Mouse (Mus musculus) embryonic facial prominence, embryonic 10.5 days (tissue): ENCODE measurements around the gene Egfem1. TPM values are rescaled to one million over a fixed set of nuclear protein-coding genes. Genes with fewer than 3 reads are reported as not detected.

Experiments
- DNase-seq: peaks from one replicate; pipeline ENCODE4 v3.0.0-alpha.2; 2017; ENCODE audit warnings: low spot score
- H3K27ac ChIP-seq: fragments of 300-500 bp; sonication (generic); replicated peaks from 2 replicates; pipeline ENCODE4 v1.5.1; 2016; ENCODE audit warnings: mild to moderate bottlenecking
- H3K27me3 ChIP-seq: fragments of 300-500 bp; sonication (generic); replicated peaks from 2 replicates; pipeline ENCODE4 v1.6.1; 2016; ENCODE audit warnings: low read depth, mild to moderate bottlenecking; ENCODE audit not compliant: poor library complexity, severe bottlenecking
- H3K36me3 ChIP-seq: fragments of 300-500 bp; sonication (generic); replicated peaks from 2 replicates; pipeline ENCODE4 v1.6.1; 2016; ENCODE audit warnings: mild to moderate bottlenecking, moderate library complexity
- H3K4me1 ChIP-seq: fragments of 300-500 bp; sonication (generic); 2 replicates; pipeline ENCODE4 v1.6.1; 2016
- H3K4me3 ChIP-seq: fragments of 300-500 bp; sonication (generic); 2 replicates; pipeline ENCODE4 v1.5.1; 2016; ENCODE audit warnings: mild to moderate bottlenecking, moderate library complexity
- H3K9me3 ChIP-seq: fragments of 300-500 bp; sonication (generic); 2 replicates; pipeline ENCODE4 v1.6.1; 2016; ENCODE audit warnings: mild to moderate bottlenecking
- WGBS: fragments of 180-500 bp; shearing (Covaris S2); methylation state at CpG from one replicate; pipeline ENCODE4 v1.1.7; 2016; 5-methylcytosine and 5-hydroxymethylcytosine counted together
- microRNA counts: library from miRNA; unstranded; fragments of <30 nt; microRNA quantifications from one replicate; lab custom pipeline; 2017
- microRNA-seq: library from miRNA; unstranded; fragments of <30 nt; microRNA quantifications from one replicate; pipeline ENCODE4, GENCODE M21; 2017
- polyA plus RNA-seq: library from polyadenylated mRNA; unstranded; fragments of >200 nt; fragmentation: Nextera tagmentation; extraction: Ambion mirVana; gene quantifications from 2 replicates; pipeline ENCODE4 v1.2.1, GENCODE M21; 2016

Egfem1 gene
- polyA plus RNA-seq, 1 experiment from 2014 or later, result 2.8 TPM

- no peak overlapping the region for H3K4me3 ChIP-seq
- H3K36me3 ChIP-seq, result no peaks in the 10 kb centered on the region
- no peaks in the 10 kb centered on the region for H3K4me1 ChIP-seq
- no peaks in the 10 kb centered on the region for H3K27me3 ChIP-seq
- no peaks in the 10 kb centered on the region for H3K9me3 ChIP-seq
- 93% methylated on average over 2 of the region's 2 CpGs for WGBS
- H3K27ac ChIP-seq, result no peak overlapping the region
- no peak for DNase-seq
Observed at GRCm38 (mm10) chr3:29706816-29707215, 625.0 kb downstream of the Egfem1 start.

GRCm38 (mm10) chr3:29707467-29707866 lies 625.6 kb downstream of the Egfem1 start:
- Histone ChIP-seq H3K4me3 (no peak overlapping the region), H3K4me1 (no peaks in the 10 kb centered on the region), H3K27ac (no peak overlapping the region), H3K9me3 (no peaks in the 10 kb centered on the region), H3K27me3 (no peaks in the 10 kb centered on the region), H3K36me3 (no peaks in the 10 kb centered on the region)
- 88% methylated on average over 1 of the region's 1 CpGs for WGBS
- no peak for DNase-seq

- 60% methylated on average over 8 of the region's 8 CpGs for WGBS
Observed at GRCm38 (mm10) chr3:29726376-29726967, 644.6 kb downstream of the Egfem1 start.

DNA sequence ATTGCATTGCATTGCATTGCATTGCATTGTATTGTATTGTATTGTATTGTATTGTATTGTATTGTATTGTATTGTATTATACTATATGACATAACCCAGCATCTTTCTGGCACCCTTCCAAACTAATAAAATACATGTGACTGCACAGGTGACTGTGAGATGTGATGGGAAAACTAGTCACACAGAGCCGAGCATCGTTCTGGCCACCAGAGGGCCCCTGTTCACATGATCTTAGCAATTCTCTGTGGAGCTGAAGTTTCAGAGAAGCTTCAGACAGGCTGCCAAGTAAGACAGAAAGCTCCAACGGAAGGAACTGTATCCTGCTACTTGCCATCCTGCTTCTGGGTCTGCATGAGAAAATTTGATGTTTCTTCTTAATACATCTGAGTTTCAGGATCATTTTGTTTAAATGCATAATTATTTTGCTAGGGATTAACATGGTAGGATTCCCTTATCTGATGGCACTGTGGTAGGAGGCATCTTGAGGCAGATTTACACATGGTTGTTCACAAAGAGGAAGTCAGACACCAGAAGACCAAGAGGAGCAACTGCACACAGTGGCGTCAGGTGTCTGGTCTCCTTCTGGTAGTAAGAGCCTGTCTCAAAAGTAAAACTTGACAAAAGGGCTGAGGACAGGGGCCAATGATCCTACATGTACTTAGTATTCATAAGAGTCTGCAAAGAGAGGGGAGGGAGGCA lies 648.4 kb downstream of the Egfem1 start:
- peak; percentile 57 for DNase-seq
- Histone ChIP-seq H3K36me3 (no peaks in the 10 kb centered on the region), H3K4me3 (no peak overlapping the region), H3K27me3 (no peaks in the 10 kb centered on the region), H3K27ac (no peak overlapping the region), H3K9me3 (no peaks in the 10 kb centered on the region), H3K4me1 (peaks cover 13% of the 10 kb centered on the region; the same call in 1 of the 2 replicates)
- WGBS, result 29% methylated on average over 4 of the region's 4 CpGs

More at GRCm38 (mm10) chr3:29726376-29726967, 644.6 kb downstream of the Egfem1 start:
- H3K4me1 ChIP-seq, result no peaks in the 10 kb centered on the region
- H3K4me3 ChIP-seq, result no peak overlapping the region
- H3K27ac ChIP-seq, result no peak overlapping the region
- no peaks in the 10 kb centered on the region for H3K27me3 ChIP-seq
- no peak for DNase-seq
- no peaks in the 10 kb centered on the region for H3K36me3 ChIP-seq
- H3K9me3 ChIP-seq, result no peaks in the 10 kb centered on the region

- DNase-seq, result no peak
- no peaks in the 10 kb centered on the region for H3K36me3 ChIP-seq
- 93% methylated on average over 1 of the region's 1 CpGs for WGBS
- H3K27ac ChIP-seq, result no peak overlapping the region
- no peaks in the 10 kb centered on the region for H3K27me3 ChIP-seq
- H3K4me1 ChIP-seq, result peaks cover 13% of the 10 kb centered on the region; the same call in 1 of the 2 replicates
- no peak overlapping the region for H3K4me3 ChIP-seq
- H3K9me3 ChIP-seq, result no peaks in the 10 kb centered on the region
Observed at GRCm38 (mm10) chr3:29731509-29731908, 649.7 kb downstream of the Egfem1 start.

DNA sequence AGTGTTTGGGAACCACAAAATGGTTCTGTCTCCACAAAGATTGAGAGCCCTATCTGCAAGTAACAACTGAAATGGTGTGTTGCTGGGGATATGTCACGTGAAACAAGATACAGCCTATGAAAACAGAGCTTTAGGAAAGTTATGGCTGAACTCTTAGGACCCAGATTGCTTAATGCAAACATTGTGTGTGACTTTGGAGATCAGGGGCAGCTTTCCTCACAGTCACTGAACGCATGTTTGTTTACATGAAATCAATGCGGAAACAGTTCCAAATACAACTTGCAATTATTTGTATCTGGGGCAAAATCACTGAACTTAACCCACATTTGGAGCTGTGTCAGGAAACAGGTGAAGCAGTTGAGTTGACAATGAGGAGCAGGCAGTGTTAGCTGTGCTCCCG lies 650.8 kb downstream of the Egfem1 start:
- WGBS, result 66% methylated on average over 4 of the region's 4 CpGs
- H3K4me3 ChIP-seq, result no peak overlapping the region
- no peaks in the 10 kb centered on the region for H3K9me3 ChIP-seq
- no peak overlapping the region for H3K27ac ChIP-seq
- no peak for DNase-seq
- no peaks in the 10 kb centered on the region for H3K27me3 ChIP-seq
- H3K4me1 ChIP-seq, result peaks cover 13% of the 10 kb centered on the region; the same call in 1 of the 2 replicates
- no peaks in the 10 kb centered on the region for H3K36me3 ChIP-seq

- Histone ChIP-seq H3K36me3 (no peaks in the 10 kb centered on the region), H3K9me3 (no peaks in the 10 kb centered on the region), H3K27me3 (no peaks in the 10 kb centered on the region), H3K27ac (peak overlapping the region; percentile 45; the same call in 1 of the 2 replicates), H3K4me3 (no peak overlapping the region), H3K4me1 (peaks cover 13% of the 10 kb centered on the region; the same call in 1 of the 2 replicates)
- peak; percentile 36 for DNase-seq
- WGBS, result 24% methylated on average over 6 of the region's 6 CpGs
Observed at GRCm38 (mm10) chr3:29734251-29734650, 652.4 kb downstream of the Egfem1 start.

DNA sequence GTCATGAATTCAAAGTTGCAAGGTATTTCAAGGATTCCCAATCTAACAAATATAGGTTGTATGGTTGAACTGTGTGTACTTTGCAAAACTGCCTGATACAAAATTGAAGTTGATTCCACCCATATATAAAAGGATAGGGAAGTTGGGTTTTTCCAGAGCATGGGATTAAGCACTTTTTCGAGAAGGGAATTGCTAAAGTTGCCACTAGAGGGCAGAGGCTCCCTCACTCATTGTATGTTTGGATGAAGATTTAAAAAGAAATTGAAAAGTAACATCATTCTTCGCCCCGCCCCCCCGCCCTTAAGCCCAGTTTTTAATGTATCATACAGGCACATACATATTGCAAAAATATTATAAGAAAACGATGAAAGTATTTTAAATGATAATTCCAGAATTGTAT lies 657.5 kb downstream of the Egfem1 start:
- H3K9me3 ChIP-seq, result no peaks in the 10 kb centered on the region
- WGBS, result 31% methylated on average over 5 of the region's 5 CpGs
- H3K27ac ChIP-seq, result no peak overlapping the region
- peak; percentile 15 for DNase-seq
- peaks cover 5% of the 10 kb centered on the region; the same call in 1 of the 2 replicates for H3K4me1 ChIP-seq
- no peaks in the 10 kb centered on the region for H3K27me3 ChIP-seq
- no peak overlapping the region for H3K4me3 ChIP-seq
- no peaks in the 10 kb centered on the region for H3K36me3 ChIP-seq

MicroRNAs encoded within 50 kb of the gene (microRNA counts, 519-probe panel; counts per million panel counts)
- 2,225 counts per million, percentile 63 among the panel's probes with 10 or more counts for microRNA mmu-miR-551b (lab: Ali Mortazavi, UCI)

Small RNAs within 50 kb of the gene (microRNA-seq; reads per million reads assigned to microRNA genes)
- gene Mir21b (not detected), gene Mir551b (4.0 reads per million, percentile 8 among the genes with 10 or more reads in this experiment)

Other genes starting within 250 kb of the Egfem1 start
- not detected in 2 replicates for gene Gm1527, start 189.4 kb upstream of the Egfem1 start, polyA plus RNA-seq